Comparison of ENCODE assay signal across 9 mouse cellular contexts in the genomic region with DNA sequence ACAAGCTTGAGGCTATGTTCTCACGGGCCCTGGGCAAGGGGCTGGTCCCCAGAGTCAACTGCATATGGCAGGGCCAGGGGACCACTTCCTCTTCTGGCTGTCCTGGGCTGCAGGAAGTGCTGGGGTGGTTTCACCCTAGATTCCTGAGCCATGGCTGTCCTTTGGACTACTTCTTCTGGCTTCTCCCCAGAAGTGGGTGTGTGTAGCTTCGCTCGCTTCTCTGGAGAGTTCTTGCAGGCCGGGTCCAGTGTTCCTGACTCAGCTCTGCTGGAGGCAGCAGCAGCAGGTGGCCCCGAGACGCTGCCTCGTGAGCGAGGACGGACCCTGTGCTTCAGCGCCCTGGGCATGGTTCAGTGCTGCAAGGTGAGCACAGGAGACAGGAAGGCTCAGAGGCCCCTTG. TPM values are rescaled to one million over a fixed set of nuclear protein-coding genes. Genes with fewer than 3 reads are reported as not detected.
DNase-seq lines count a peak whose midpoint lies in the region; ATAC-seq and TF ChIP-seq lines count a peak whose summit lies in the region.
"Had no signal": no experiment of that assay in that cellular context is flagged by ENCODE, and none has a peak within 500 bp of the region (broad histone marks: within the 10 kb centered on the region; RNA-seq: fewer than 3 reads in every experiment).

No protein-coding gene starts in this region.

- DNase-seq in hindbrain, postnatal 0 days (ENCODE audit: low spot score) = no peak
- DNase-seq in hindbrain, embryonic 14.5 days (ENCODE audit: low spot score) = no peak
- peak; percentile 12 for DNase-seq in urinary bladder, postnatal 25 days (ENCODE audit: low spot score)
- no peak for DNase-seq in urinary bladder, adult 18-20 months (ENCODE audit: low spot score in 2 of 2)
- DNase-seq in kidney, postnatal 25 days = peak; percentile 78 to 94
- DNase-seq in frontal cortex, postnatal 25 days (ENCODE audit: low spot score in 2 of 2) = no peak
- no peak for DNase-seq in left cerebral cortex, adult 8-10 months (ENCODE audit: low spot score in 2 of 2)
- no peak for DNase-seq in testis, postnatal 10 days (ENCODE audit: low spot score)

- no peak for TF ChIP-seq CTCF in hindbrain, postnatal 0 days (IDR thresholded peaks at IDR 0.05; ENCODE audit: low read depth)

- peak overlapping the region; percentile 38; the same call in 1 of the 2 replicates for H3K4me2 ChIP-seq in hindbrain, postnatal 0 days (ENCODE audit: low read depth, low read length)
- H3K4me2 ChIP-seq in hindbrain, embryonic 14.5 days (replicated peaks) = no peak overlapping the region

- ATAC-seq in hindbrain, postnatal 0 days = no peak
- ATAC-seq in hindbrain, embryonic 14.5 days (ENCODE audit: low FRiP score) = no peak

- H3K9me3 ChIP-seq in hindbrain, postnatal 0 days (ENCODE audit: low read length) = no peaks in the 10 kb centered on the region
- H3K9me3 ChIP-seq in hindbrain, embryonic 14.5 days (ENCODE audit: control insufficient read depth, low read length) = no peaks in the 10 kb centered on the region

- no peak overlapping the region for H3K27ac ChIP-seq in hindbrain, postnatal 0 days
- H3K27ac ChIP-seq in hindbrain, embryonic 14.5 days = no peak overlapping the region
- H3K27ac ChIP-seq: lung, embryonic 15.5 days had no signal

- no peak overlapping the region for H3K9ac ChIP-seq in hindbrain, postnatal 0 days (replicated peaks; ENCODE audit: low read length)
- no peak overlapping the region for H3K9ac ChIP-seq in hindbrain, embryonic 14.5 days

- WGBS in hindbrain, postnatal 0 days = 71% methylated on average over 10 of the region's 10 CpGs
- WGBS in hindbrain, embryonic 14.5 days = 84% methylated on average over 10 of the region's 10 CpGs

- no peaks in the 10 kb centered on the region for H3K36me3 ChIP-seq in hindbrain, postnatal 0 days (ENCODE audit: insufficient read depth, low read length)
- H3K36me3 ChIP-seq in hindbrain, embryonic 14.5 days (replicated peaks; ENCODE audit: control insufficient read depth, insufficient read depth) = no peaks in the 10 kb centered on the region
- H3K36me3 ChIP-seq: lung, embryonic 15.5 days had no signal

- H3K4me3 ChIP-seq in hindbrain, postnatal 0 days (ENCODE audit: low read length) = no peak overlapping the region
- no peak overlapping the region for H3K4me3 ChIP-seq in hindbrain, embryonic 14.5 days (replicated peaks; ENCODE audit: low read length)

- peaks cover 9% of the 10 kb centered on the region for H3K4me1 ChIP-seq in hindbrain, postnatal 0 days (ENCODE audit: insufficient read depth, low read length)
- no peaks in the 10 kb centered on the region; the same call in 1 of the 2 replicates for H3K4me1 ChIP-seq in hindbrain, embryonic 14.5 days (replicated peaks; ENCODE audit: control insufficient read depth, insufficient read depth, low read length)

- no peaks in the 10 kb centered on the region for H3K27me3 ChIP-seq in hindbrain, postnatal 0 days (ENCODE audit: insufficient read depth, low read length)
- no peaks in the 10 kb centered on the region for H3K27me3 ChIP-seq in hindbrain, embryonic 14.5 days (ENCODE audit: control insufficient read depth, insufficient read depth, low read length)
- H3K27me3 ChIP-seq: lung, embryonic 15.5 days had no signal

RNA-seq across cellular contexts. Expression of a gene that starts 24.5 kb away (rescaled TPM):
- total RNA-seq in hindbrain, postnatal 0 days (2014; rRNA removed) = 11.8 and 12.6 TPM in 2 replicates
- polyA plus RNA-seq in hindbrain, postnatal 0 days (2015; fragmentation: Nextera tagmentation; extraction: Ambion mirVana) = 9.4 and 9.7 TPM in 2 replicates
- polyA plus RNA-seq in hindbrain, embryonic 14.5 days (2014; fragmentation: Nextera tagmentation; extraction: Ambion mirVana) = 3.7 and 3.9 TPM in 2 replicates
- 10 to 100 TPM; 21.0 to 28.7 (median 24.7) TPM for total RNA-seq in left cerebral cortex, adult 8-10 months (2022)

RNA-seq across cellular contexts. Expression of a gene that starts 43.6 kb away (rescaled TPM):
- total RNA-seq in hindbrain, postnatal 0 days (2014; rRNA removed) = 44.6 and 46.7 TPM in 2 replicates
- polyA plus RNA-seq in hindbrain, postnatal 0 days (2015; fragmentation: Nextera tagmentation; extraction: Ambion mirVana) = 17.9 and 18.1 TPM in 2 replicates
- 19.1 and 19.8 TPM in 2 replicates for polyA plus RNA-seq in hindbrain, embryonic 14.5 days (2014; fragmentation: Nextera tagmentation; extraction: Ambion mirVana)
- 10 to 100 TPM; 20.0 to 21.1 (median 21.0) TPM for total RNA-seq in left cerebral cortex, adult 8-10 months (2022)

RNA-seq across cellular contexts. Expression of a gene that starts 46.2 kb away (rescaled TPM):
- 19.1 and 43.1 TPM in 2 replicates for total RNA-seq in hindbrain, postnatal 0 days (2014; rRNA removed)
- 22.1 and 24.8 TPM in 2 replicates for polyA plus RNA-seq in hindbrain, postnatal 0 days (2015; fragmentation: Nextera tagmentation; extraction: Ambion mirVana)
- polyA plus RNA-seq in hindbrain, embryonic 14.5 days (2014; fragmentation: Nextera tagmentation; extraction: Ambion mirVana) = 20.3 and 22.5 TPM in 2 replicates
- 10 to 100 TPM; 45.8 to 52.8 (median 51.2) TPM for total RNA-seq in left cerebral cortex, adult 8-10 months (2022)

Comparison
In these comparisons a context has a peak if more than half of its experiments do, and no peak if none do; other contexts are left out.
1. DNase-seq: peak in urinary bladder, postnatal 25 days (single experiment) and kidney, postnatal 25 days (2 of 2); none in hindbrain, postnatal 0 days (single experiment), hindbrain, embryonic 14.5 days (single experiment), urinary bladder, adult 18-20 months (0 of 2), frontal cortex, postnatal 25 days (0 of 2), left cerebral cortex, adult 8-10 months (0 of 2) and testis, postnatal 10 days (single experiment).